Mouse (Mus musculus) liver, adult (tissue): ENCODE measurements around the gene Galnt2.

Experiments used
- GATA4 ChIP-seq: IDR thresholded peaks from 2 replicates; pipeline ENCODE4 v1.6.1; 2014; ENCODE audit warnings: mild to moderate bottlenecking, low read length; ENCODE audit not compliant: insufficient replicate concordance

The Galnt2 gene

GRCm38 (mm10) chr8:124277951-124278910, 47.0 kb downstream of the Galnt2 start:
- no peak for TF ChIP-seq GATA4

- TF ChIP-seq GATA4 = peak; percentile 56; the same call in 1 of the 2 replicates
Observed at GRCm38 (mm10) chr8:124278956-124279689, 47.9 kb downstream of the Galnt2 start.

GRCm38 (mm10) chr8:124279690-124279985, 48.4 kb downstream of the Galnt2 start:
- no peak for TF ChIP-seq GATA4

- TF ChIP-seq GATA4 = peak; percentile 37; the same call in 1 of the 2 replicates
Observed at GRCm38 (mm10) chr8:124281700-124282541, 50.7 kb downstream of the Galnt2 start.

- TF ChIP-seq GATA4 = no peak
Observed at GRCm38 (mm10) chr8:124282878-124283630, 51.9 kb downstream of the Galnt2 start.

GRCm38 (mm10) chr8:124283644-124284332, 52.6 kb downstream of the Galnt2 start:
- TF ChIP-seq GATA4 = no peak

GRCm38 (mm10) chr8:124284333-124284711, 53.1 kb downstream of the Galnt2 start:
- no peak for TF ChIP-seq GATA4

- no peak for TF ChIP-seq GATA4
Observed at GRCm38 (mm10) chr8:124284984-124285576, 53.9 kb downstream of the Galnt2 start.

- no peak for TF ChIP-seq GATA4
Observed at GRCm38 (mm10) chr8:124286461-124287124, 55.4 kb downstream of the Galnt2 start.

- TF ChIP-seq GATA4 = no peak
Observed at GRCm38 (mm10) chr8:124288215-124288864, 57.1 kb downstream of the Galnt2 start.

- no peak for TF ChIP-seq GATA4
Observed at GRCm38 (mm10) chr8:124289481-124290050, 58.4 kb downstream of the Galnt2 start.
